Mouse (Mus musculus): ENCODE results near the gene Mia. TPM values are rescaled to one million over a fixed set of nuclear protein-coding genes. Genes with fewer than 3 reads are reported as not detected.

Gene Mia
- polyA plus RNA-seq, 1 experiment from 2014 or later: 38.8 TPM

- no peak overlapping the region for H3K4me3 ChIP-seq
- H3K4me2 ChIP-seq (replicated peaks): no peak overlapping the region
- H3K27me3 ChIP-seq: no peaks in the 10 kb centered on the region
- H3K9me3 ChIP-seq: no peaks in the 10 kb centered on the region
- peaks cover 38% of the 10 kb centered on the region for H3K36me3 ChIP-seq
- peaks cover 10% of the 10 kb centered on the region; the same call in 1 of the 2 replicates for H3K4me1 ChIP-seq
- no peak for ATAC-seq (ENCODE audit: insufficient number of reproducible peaks, insufficient read depth, low FRiP score, low TSS enrichment)
- H3K27ac ChIP-seq: no peak overlapping the region
- no peak overlapping the region for H3K9ac ChIP-seq
- 79% methylated on average over 1 of the region's 1 CpGs for WGBS
Measured at GRCm38 (mm10) chr7:27182498-27182897, 1.5 kb upstream of the Mia start.

- WGBS: 77% methylated on average over 5 of the region's 5 CpGs
- Histone ChIP-seq H3K9me3 (no peaks in the 10 kb centered on the region), H3K4me1 (peaks cover 10% of the 10 kb centered on the region; the same call in 1 of the 2 replicates), H3K27ac (0 out of 2 replicates have a peak overlapping the region, but pooled peaks have one; percentile 78), H3K27me3 (no peaks in the 10 kb centered on the region), H3K36me3 (peaks cover 13% of the 10 kb centered on the region), H3K9ac (no peak overlapping the region), H3K4me3 (peak overlapping the region; percentile 60), H3K4me2 (replicated peaks) (peak overlapping the region; percentile 47)
- no peak for ATAC-seq (ENCODE audit: insufficient number of reproducible peaks, insufficient read depth, low FRiP score, low TSS enrichment)
Measured at GRCm38 (mm10) chr7:27180036-27180435, 921 bp downstream of the Mia start.

- H3K4me1 ChIP-seq: peaks cover 10% of the 10 kb centered on the region; the same call in 1 of the 2 replicates
- peak overlapping the region; percentile 60 for H3K4me3 ChIP-seq
- no peaks in the 10 kb centered on the region for H3K9me3 ChIP-seq
- 49% methylated on average over 16 of the region's 16 CpGs for WGBS
- H3K36me3 ChIP-seq: peaks cover 10% of the 10 kb centered on the region; the same call in 1 of the 2 replicates
- peak overlapping the region; percentile 47 for H3K4me2 ChIP-seq (replicated peaks)
- no peaks in the 10 kb centered on the region for H3K27me3 ChIP-seq
- H3K9ac ChIP-seq: peak overlapping the region; percentile 5; the same call in 1 of the 2 replicates
- H3K27ac ChIP-seq: peak overlapping the region; percentile 71
- no peak for ATAC-seq (ENCODE audit: insufficient number of reproducible peaks, insufficient read depth, low FRiP score, low TSS enrichment)
Measured at GRCm38 (mm10) chr7:27179217-27179918, 1.6 kb downstream of the Mia start.

GRCm38 (mm10) chr7:27178324-27179216, 2.4 kb downstream of the Mia start, which contains the start of gene Rab4b:
Rab4b (minus strand) TSS chr7:27178896.
- peaks cover 12% of the 10 kb centered on the region; the same call in 1 of the 2 replicates for H3K36me3 ChIP-seq
- no peaks in the 10 kb centered on the region for H3K27me3 ChIP-seq
- peak; percentile 95 for ATAC-seq (ENCODE audit: insufficient number of reproducible peaks, insufficient read depth, low FRiP score, low TSS enrichment)
- peak within 1 kb of the TSS; percentile 47 for H3K9ac ChIP-seq
- under 1% methylated on average over 53 of the region's 53 CpGs for WGBS
- peak within 1 kb of the TSS; percentile 60 for H3K4me3 ChIP-seq
- H3K4me2 ChIP-seq (replicated peaks): peak within 1 kb of the TSS; percentile 50
- H3K9me3 ChIP-seq: no peaks in the 10 kb centered on the region
- H3K4me1 ChIP-seq: peaks cover 10% of the 10 kb centered on the region; the same call in 1 of the 2 replicates
- H3K27ac ChIP-seq: peak within 1 kb of the TSS; percentile 93

- peak overlapping the region; percentile 47 for H3K9ac ChIP-seq
- no peak; the same call in 1 of the 2 replicates for ATAC-seq (ENCODE audit: insufficient number of reproducible peaks, insufficient read depth, low FRiP score, low TSS enrichment)
- peaks cover 9% of the 10 kb centered on the region; the same call in 1 of the 2 replicates for H3K36me3 ChIP-seq
- WGBS: 21% methylated on average over 4 of the region's 4 CpGs
- no peaks in the 10 kb centered on the region for H3K9me3 ChIP-seq
- H3K27me3 ChIP-seq: no peaks in the 10 kb centered on the region
- H3K4me1 ChIP-seq: peaks cover 10% of the 10 kb centered on the region; the same call in 1 of the 2 replicates
- H3K4me3 ChIP-seq: peak overlapping the region; percentile 60
- H3K4me2 ChIP-seq (replicated peaks): peak overlapping the region; percentile 50
- H3K27ac ChIP-seq: peak overlapping the region; percentile 93
Measured at GRCm38 (mm10) chr7:27177942-27178323, 3.0 kb downstream of the Mia start.

GRCm38 (mm10) chr7:27174896-27175295, 6.1 kb downstream of the Mia start:
- ATAC-seq (ENCODE audit: insufficient number of reproducible peaks, insufficient read depth, low FRiP score, low TSS enrichment): no peak
- Histone ChIP-seq H3K9ac (no peak overlapping the region), H3K27me3 (no peaks in the 10 kb centered on the region), H3K4me2 (replicated peaks) (no peak overlapping the region), H3K27ac (no peak overlapping the region), H3K9me3 (no peaks in the 10 kb centered on the region), H3K36me3 (peaks cover 31% of the 10 kb centered on the region), H3K4me3 (no peak overlapping the region), H3K4me1 (peaks cover 10% of the 10 kb centered on the region; the same call in 1 of the 2 replicates)
- 95% methylated on average over 7 of the region's 7 CpGs for WGBS

- no peak for ATAC-seq (ENCODE audit: insufficient number of reproducible peaks, insufficient read depth, low FRiP score, low TSS enrichment)
- 92% methylated on average over 15 of the region's 15 CpGs for WGBS
- no peaks in the 10 kb centered on the region for H3K9me3 ChIP-seq
- H3K36me3 ChIP-seq: peaks cover 34% of the 10 kb centered on the region
- peaks cover 7% of the 10 kb centered on the region; the same call in 1 of the 2 replicates for H3K4me1 ChIP-seq
- H3K27ac ChIP-seq: no peak overlapping the region
- H3K9ac ChIP-seq: no peak overlapping the region
- no peaks in the 10 kb centered on the region for H3K27me3 ChIP-seq
- H3K4me3 ChIP-seq: no peak overlapping the region
- H3K4me2 ChIP-seq (replicated peaks): no peak overlapping the region
Measured at GRCm38 (mm10) chr7:27174496-27174895, 6.5 kb downstream of the Mia start.

GRCm38 (mm10) chr7:27170981-27171380, 10.0 kb downstream of the Mia start:
- ATAC-seq (ENCODE audit: insufficient number of reproducible peaks, insufficient read depth, low FRiP score, low TSS enrichment): no peak
- H3K27ac ChIP-seq: no peak overlapping the region
- WGBS: 90% methylated on average over 3 of the region's 3 CpGs
- H3K27me3 ChIP-seq: no peaks in the 10 kb centered on the region
- H3K9ac ChIP-seq: no peak overlapping the region
- no peaks in the 10 kb centered on the region for H3K9me3 ChIP-seq
- H3K4me3 ChIP-seq: no peak overlapping the region
- no peak overlapping the region for H3K4me2 ChIP-seq (replicated peaks)
- peaks cover 5% of the 10 kb centered on the region; the same call in 1 of the 2 replicates for H3K4me1 ChIP-seq
- peaks cover 40% of the 10 kb centered on the region for H3K36me3 ChIP-seq

GRCm38 (mm10) chr7:27168371-27168770, 12.6 kb downstream of the Mia start:
- Histone ChIP-seq H3K4me3 (no peak overlapping the region), H3K4me2 (replicated peaks) (no peak overlapping the region), H3K36me3 (peaks cover 53% of the 10 kb centered on the region), H3K27ac (0 out of 2 replicates have a peak overlapping the region, but pooled peaks have one; percentile 11), H3K9ac (no peak overlapping the region), H3K9me3 (no peaks in the 10 kb centered on the region), H3K4me1 (peaks cover 28% of the 10 kb centered on the region), H3K27me3 (no peaks in the 10 kb centered on the region)
- no peak for ATAC-seq (ENCODE audit: insufficient number of reproducible peaks, insufficient read depth, low FRiP score, low TSS enrichment)
- 89% methylated on average over 5 of the region's 5 CpGs for WGBS

GRCm38 (mm10) chr7:27167475-27168094, 13.4 kb downstream of the Mia start:
- WGBS: 74% methylated on average over 11 of the region's 11 CpGs
- peak overlapping the region; percentile 77 for H3K4me3 ChIP-seq
- ATAC-seq (ENCODE audit: insufficient number of reproducible peaks, insufficient read depth, low FRiP score, low TSS enrichment): no peak
- peak overlapping the region; percentile 77; the same call in 1 of the 2 replicates for H3K9ac ChIP-seq
- H3K36me3 ChIP-seq: peaks cover 53% of the 10 kb centered on the region
- no peaks in the 10 kb centered on the region for H3K9me3 ChIP-seq
- peaks cover 35% of the 10 kb centered on the region for H3K4me1 ChIP-seq
- peak overlapping the region; percentile 76 for H3K4me2 ChIP-seq (replicated peaks)
- H3K27ac ChIP-seq: peak overlapping the region; percentile 96
- H3K27me3 ChIP-seq: no peaks in the 10 kb centered on the region

Measured in embryonic facial prominence, embryonic 12.5 days (tissue).